In the genomic region with DNA sequence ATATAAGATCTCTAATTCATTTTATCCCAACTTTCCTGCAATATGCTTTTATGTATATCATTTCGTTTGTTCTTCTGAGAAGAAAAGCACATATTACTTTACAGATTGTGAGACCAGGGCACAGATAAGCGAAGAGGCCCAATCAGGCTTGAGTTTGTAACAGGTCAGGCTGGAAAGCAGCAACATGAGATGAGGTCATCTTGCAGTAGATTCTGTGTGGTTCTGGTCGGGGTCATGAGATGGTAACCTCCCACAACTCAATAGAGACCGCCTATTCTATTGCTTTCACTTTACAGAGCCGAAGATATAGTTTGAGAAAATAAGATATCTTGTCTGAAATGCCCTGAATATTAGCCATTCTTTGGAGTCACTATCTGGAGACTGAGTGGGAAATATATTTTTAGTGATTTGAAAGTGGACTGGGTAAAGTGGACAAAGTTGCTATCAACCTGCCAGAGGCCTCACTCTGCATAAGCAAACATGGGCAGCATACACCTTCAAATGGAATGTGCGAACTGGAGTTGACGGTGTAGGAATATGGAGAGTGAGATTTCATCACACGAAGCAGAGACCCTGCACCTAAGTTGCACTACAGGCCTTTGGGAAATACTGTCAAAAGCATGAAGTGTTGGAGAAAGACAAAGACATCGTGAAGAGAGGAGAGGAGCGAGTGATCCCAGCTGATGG, we compare ENCODE assay signal across 14 mouse cellular contexts.
"Had no signal": no experiment of that assay in that cellular context is flagged by ENCODE, and none has a peak within 500 bp of the region (broad histone marks: within the 10 kb centered on the region; RNA-seq: fewer than 3 reads in every experiment).

No protein-coding gene starts in this region.

- H3K9me3 ChIP-seq: limb, embryonic 12.5 days had no signal

- H3K36me3 ChIP-seq: limb, embryonic 12.5 days had no signal

- H3K4me2 ChIP-seq: limb, embryonic 12.5 days had no signal

- H3K9ac ChIP-seq: limb, embryonic 12.5 days; liver, embryonic 14.5 days had no signal

- H3K4me3 ChIP-seq: limb, embryonic 12.5 days had no signal

- DNase-seq: kidney, adult 11 months; kidney, adult 9 months; kidney, postnatal 36 days; layer of hippocampus, adult 9-11 months; layer of hippocampus, postnatal 36 days; liver; lung, postnatal 10 days; midbrain, embryonic 14.5 days; right cerebral cortex, postnatal 14 days; thymus, adult 2 months; thymus, postnatal 25 days had no signal

- H3K27ac ChIP-seq: kidney, postnatal 0 days; limb, embryonic 12.5 days; liver, embryonic 14.5 days had no signal
